Mouse (Mus musculus) inflammation-experienced regulatory T-cells, adult 16 weeks (primary cell): ENCODE measurements around the gene Cyp24a1. TPM values are rescaled to one million over a fixed set of nuclear protein-coding genes. Genes with fewer than 3 reads are reported as not detected.

Experiments
- polyA plus RNA-seq: library from polyadenylated mRNA; unstranded; fragments of 100-300 nt; shearing (Covaris generic); gene quantifications from one replicate; pipeline ENCODE4 v1.2.1, GENCODE M21; 2017

Cyp24a1 gene
- not detected for polyA plus RNA-seq

GRCm38 (mm10) chr2:170497091-170497566 is at the start of gene Cyp24a1:
Gene Cyp24a1, minus strand, starts transcription at chr2:170497145.

GRCm38 (mm10) chr2:170496154-170496930 is 603 bp downstream of the Cyp24a1 start, which contains the start of gene Pfdn4:
Gene Pfdn4, plus strand, starts transcription at chr2:170496428.

Other genes with a start within 250 kb of the Cyp24a1 start
- gene Bcas1, start 69.3 kb downstream of the Cyp24a1 start, polyA plus RNA-seq, result 6.6 TPM
- gene Pfdn4, start 717 bp downstream of the Cyp24a1 start, polyA plus RNA-seq, result 54.6 TPM
- not detected for gene 4930470P17Rik, start 104.9 kb upstream of the Cyp24a1 start, polyA plus RNA-seq
- not detected for gene Dok5, start 234.7 kb upstream of the Cyp24a1 start, polyA plus RNA-seq